Mouse (Mus musculus) stomach, embryonic 14.5 days (tissue): ENCODE results near the gene Capn6. TPM values are rescaled to one million over a fixed set of nuclear protein-coding genes. Genes with fewer than 3 reads are reported as not detected.

ENCODE experiments used
- ATAC-seq: fragments of 200-750 bp; cut with Nextera tagmentation; 2 replicates; pipeline ENCODE4 v1.8.0; 2017; ENCODE audit warnings: low read depth, moderate TSS enrichment; ENCODE audit not compliant: insufficient number of reproducible peaks, insufficient read depth, low FRiP score
- H3K27ac ChIP-seq: fragments of 300-500 bp; sonication (generic); 2 replicates; pipeline ENCODE4 v1.5.1; 2014; ENCODE audit warnings: mild to moderate bottlenecking, low read length, moderate library complexity, mixed read lengths
- H3K27me3 ChIP-seq: fragments of 300-500 bp; sonication (generic); 2 replicates; pipeline ENCODE4 v1.6.1; 2014; ENCODE audit warnings: low read length, control low read depth, mixed read lengths; ENCODE audit not compliant: control insufficient read depth, insufficient read depth
- H3K36me3 ChIP-seq: fragments of 300-500 bp; sonication (generic); 2 replicates; pipeline ENCODE4 v1.6.1; 2014; ENCODE audit warnings: mild to moderate bottlenecking, control low read depth, low read length, moderate library complexity, mixed read lengths; ENCODE audit not compliant: control insufficient read depth, insufficient read depth
- H3K4me1 ChIP-seq: fragments of 300-500 bp; sonication (generic); 2 replicates; pipeline ENCODE4 v1.6.1; 2014; ENCODE audit warnings: low read length, control low read depth, mixed read lengths; ENCODE audit not compliant: control insufficient read depth, insufficient read depth
- H3K4me2 ChIP-seq: fragments of 300-500 bp; sonication (generic); replicated peaks from 2 replicates; pipeline ENCODE4 v1.6.1; 2014; ENCODE audit warnings: low read depth, low read length, control low read depth
- H3K4me3 ChIP-seq: fragments of 300-500 bp; sonication (generic); 2 replicates; pipeline ENCODE4 v1.5.1; 2014; ENCODE audit warnings: low read depth, low read length, control low read depth
- H3K9ac ChIP-seq: fragments of 300-500 bp; sonication (generic); replicated peaks from 2 replicates; pipeline ENCODE4 v1.6.1; 2014; ENCODE audit warnings: low read depth, mild to moderate bottlenecking, control low read depth, low read length, moderate library complexity, mixed read lengths
- H3K9me3 ChIP-seq: fragments of 300-500 bp; sonication (generic); 2 replicates; pipeline ENCODE4 v1.6.1; 2016; ENCODE audit warnings: low read depth, low read length, control low read depth; ENCODE audit not compliant: control insufficient read depth
- WGBS: fragments of 180-500 bp; shearing (Covaris S2); extraction: QIAGEN DNeasy Blood & Tissue Kit; methylation state at CpG from one replicate; pipeline ENCODE4 v1.1.7; 2014; 5-methylcytosine and 5-hydroxymethylcytosine counted together
- polyA plus RNA-seq: library from polyadenylated mRNA; unstranded; fragments of >200 nt; fragmentation: Nextera tagmentation; extraction: Ambion mirVana; gene quantifications from 2 replicates; pipeline ENCODE4 v1.2.1, GENCODE M21; 2014

Capn6 gene
- polyA plus RNA-seq: 117 and 131 TPM in 2 replicates

DNA sequence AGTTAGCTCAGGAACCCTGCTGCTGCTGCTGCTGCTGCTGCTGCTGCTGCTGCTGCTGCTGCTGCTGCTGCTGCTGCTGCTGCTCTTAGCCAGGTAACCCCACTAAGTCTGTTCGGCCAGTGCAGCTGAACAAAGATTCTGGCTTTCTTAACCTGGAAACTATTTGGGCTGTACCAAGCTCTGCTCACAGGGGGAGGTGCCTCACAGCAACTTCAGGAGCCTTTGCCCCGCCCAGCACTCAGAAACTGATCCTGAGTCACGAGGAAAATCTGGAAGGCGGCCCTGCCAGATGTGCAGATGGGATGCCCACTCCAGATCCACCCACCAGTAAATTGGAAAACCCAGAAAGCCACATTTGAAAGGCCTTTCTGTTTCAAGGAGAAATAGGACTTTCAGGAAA, at the start of gene Capn6:
Gene Capn6 (minus strand): TSS at position 203 of the 400 bp plus-strand sequence.
- peak; percentile 82 for ATAC-seq
- H3K4me2 ChIP-seq: peak within 1 kb of the TSS; percentile 39
- no peaks in the 10 kb centered on the region for H3K9me3 ChIP-seq
- no peak within 1 kb of the TSS for H3K27ac ChIP-seq
- WGBS: 25% methylated on average over 4 of the region's 4 CpGs
- H3K4me1 ChIP-seq: no peaks in the 10 kb centered on the region
- no peaks in the 10 kb centered on the region for H3K36me3 ChIP-seq
- H3K4me3 ChIP-seq: peak within 1 kb of the TSS; percentile 33
- peak within 1 kb of the TSS; percentile 21; the same call in 1 of the 2 replicates for H3K9ac ChIP-seq
- H3K27me3 ChIP-seq: 0 out of 2 replicates have a peak, but pooled peaks cover 2% of the 10 kb centered on the region

- no peak overlapping the region for H3K9ac ChIP-seq
- no peaks in the 10 kb centered on the region for H3K27me3 ChIP-seq
- no peak overlapping the region for H3K4me3 ChIP-seq
- no peaks in the 10 kb centered on the region for H3K36me3 ChIP-seq
- H3K27ac ChIP-seq: no peak overlapping the region
- ATAC-seq: no peak
- 74% methylated on average over 5 of the region's 5 CpGs for WGBS
- no peaks in the 10 kb centered on the region for H3K9me3 ChIP-seq
- no peak overlapping the region for H3K4me2 ChIP-seq
- no peaks in the 10 kb centered on the region for H3K4me1 ChIP-seq
Measured at GRCm38 (mm10) chrX:143867129-143867664, 40.0 kb upstream of the Capn6 start.

- no peak overlapping the region for H3K4me3 ChIP-seq
- ATAC-seq: no peak
- 73% methylated on average over 3 of the region's 3 CpGs for WGBS
- H3K4me1 ChIP-seq: no peaks in the 10 kb centered on the region
- no peaks in the 10 kb centered on the region for H3K9me3 ChIP-seq
- no peak overlapping the region for H3K27ac ChIP-seq
- no peaks in the 10 kb centered on the region for H3K27me3 ChIP-seq
- H3K9ac ChIP-seq: no peak overlapping the region
- H3K36me3 ChIP-seq: no peaks in the 10 kb centered on the region
- no peak overlapping the region for H3K4me2 ChIP-seq
Measured at GRCm38 (mm10) chrX:143851351-143851750, 24.1 kb upstream of the Capn6 start.

GRCm38 (mm10) chrX:143849969-143850368, 22.8 kb upstream of the Capn6 start:
- Histone ChIP-seq H3K4me2 (no peak overlapping the region), H3K9me3 (no peaks in the 10 kb centered on the region), H3K27me3 (no peaks in the 10 kb centered on the region), H3K4me3 (no peak overlapping the region), H3K9ac (no peak overlapping the region), H3K36me3 (no peaks in the 10 kb centered on the region), H3K4me1 (no peaks in the 10 kb centered on the region), H3K27ac (no peak overlapping the region)
- no peak for ATAC-seq
- 75% methylated on average over 3 of the region's 3 CpGs for WGBS

GRCm38 (mm10) chrX:143846637-143847036, 19.4 kb upstream of the Capn6 start:
- Histone ChIP-seq H3K36me3 (no peaks in the 10 kb centered on the region), H3K4me3 (no peak overlapping the region), H3K27ac (no peak overlapping the region), H3K4me2 (no peak overlapping the region), H3K27me3 (no peaks in the 10 kb centered on the region), H3K9ac (no peak overlapping the region), H3K9me3 (no peaks in the 10 kb centered on the region), H3K4me1 (no peaks in the 10 kb centered on the region)
- 82% methylated on average over 3 of the region's 3 CpGs for WGBS
- no peak for ATAC-seq

- Histone ChIP-seq H3K9ac (peak overlapping the region; percentile 21; the same call in 1 of the 2 replicates), H3K27me3 (0 out of 2 replicates have a peak, but pooled peaks cover 2% of the 10 kb centered on the region), H3K4me2 (peak overlapping the region; percentile 39), H3K4me1 (no peaks in the 10 kb centered on the region), H3K27ac (no peak overlapping the region), H3K4me3 (peak overlapping the region; percentile 33), H3K9me3 (no peaks in the 10 kb centered on the region), H3K36me3 (no peaks in the 10 kb centered on the region)
- WGBS: 39% methylated on average over 4 of the region's 4 CpGs
- peak; percentile 28; the same call in 1 of the 2 replicates for ATAC-seq
Measured at GRCm38 (mm10) chrX:143826521-143826920, 693 bp downstream of the Capn6 start.

GRCm38 (mm10) chrX:143818961-143819360, 8.3 kb downstream of the Capn6 start:
- Histone ChIP-seq H3K27me3 (no peaks in the 10 kb centered on the region), H3K9me3 (no peaks in the 10 kb centered on the region), H3K27ac (no peak overlapping the region), H3K4me2 (no peak overlapping the region), H3K36me3 (no peaks in the 10 kb centered on the region), H3K4me1 (no peaks in the 10 kb centered on the region), H3K9ac (no peak overlapping the region), H3K4me3 (no peak overlapping the region)
- 94% methylated on average over 2 of the region's 2 CpGs for WGBS
- no peak for ATAC-seq

DNA sequence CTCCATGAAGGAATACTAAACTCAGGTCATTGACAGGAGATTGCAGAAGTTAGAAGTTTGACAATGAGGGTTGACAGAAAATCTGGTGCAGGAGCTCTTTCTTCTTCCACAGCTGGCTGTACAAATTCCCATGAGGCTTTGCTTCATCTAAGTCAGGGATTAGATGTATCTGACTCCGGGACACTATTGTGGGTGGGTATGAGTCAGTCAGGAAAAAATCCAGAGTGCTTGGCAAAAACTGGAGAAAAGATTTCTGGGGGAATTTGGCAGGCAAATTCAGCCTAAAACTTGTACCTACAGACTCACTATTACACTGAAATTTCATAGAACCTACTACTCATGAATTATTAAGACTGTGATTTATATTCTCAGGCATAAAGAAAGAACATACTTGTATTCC, 11.3 kb downstream of the Capn6 start:
- H3K4me2 ChIP-seq: no peak overlapping the region
- 84% methylated on average over 1 of the region's 1 CpGs for WGBS
- no peaks in the 10 kb centered on the region for H3K36me3 ChIP-seq
- no peaks in the 10 kb centered on the region for H3K9me3 ChIP-seq
- H3K27me3 ChIP-seq: no peaks in the 10 kb centered on the region
- no peaks in the 10 kb centered on the region for H3K4me1 ChIP-seq
- no peak for ATAC-seq
- no peak overlapping the region for H3K27ac ChIP-seq
- H3K9ac ChIP-seq: no peak overlapping the region
- H3K4me3 ChIP-seq: no peak overlapping the region

GRCm38 (mm10) chrX:143762556-143762955, 64.7 kb downstream of the Capn6 start:
- Histone ChIP-seq H3K4me3 (no peak overlapping the region), H3K36me3 (no peaks in the 10 kb centered on the region), H3K9ac (no peak overlapping the region), H3K9me3 (no peaks in the 10 kb centered on the region), H3K4me2 (no peak overlapping the region), H3K27me3 (no peaks in the 10 kb centered on the region), H3K27ac (no peak overlapping the region), H3K4me1 (no peaks in the 10 kb centered on the region)
- ATAC-seq: no peak
- 61% methylated on average over 3 of the region's 3 CpGs for WGBS
